Mouse (Mus musculus) CD8-positive naive resting alpha-beta T cell, adult 2 months (primary cell): ENCODE data around the gene Mogs.

ENCODE experiments used
- DNase-seq, 2 experiments: peaks; one replicate each; pipeline ENCODE4 v3.0.0; 2022; ENCODE audit warnings: low read depth in 2 of 2, low spot score in 2 of 2

Gene Mogs

DNA sequence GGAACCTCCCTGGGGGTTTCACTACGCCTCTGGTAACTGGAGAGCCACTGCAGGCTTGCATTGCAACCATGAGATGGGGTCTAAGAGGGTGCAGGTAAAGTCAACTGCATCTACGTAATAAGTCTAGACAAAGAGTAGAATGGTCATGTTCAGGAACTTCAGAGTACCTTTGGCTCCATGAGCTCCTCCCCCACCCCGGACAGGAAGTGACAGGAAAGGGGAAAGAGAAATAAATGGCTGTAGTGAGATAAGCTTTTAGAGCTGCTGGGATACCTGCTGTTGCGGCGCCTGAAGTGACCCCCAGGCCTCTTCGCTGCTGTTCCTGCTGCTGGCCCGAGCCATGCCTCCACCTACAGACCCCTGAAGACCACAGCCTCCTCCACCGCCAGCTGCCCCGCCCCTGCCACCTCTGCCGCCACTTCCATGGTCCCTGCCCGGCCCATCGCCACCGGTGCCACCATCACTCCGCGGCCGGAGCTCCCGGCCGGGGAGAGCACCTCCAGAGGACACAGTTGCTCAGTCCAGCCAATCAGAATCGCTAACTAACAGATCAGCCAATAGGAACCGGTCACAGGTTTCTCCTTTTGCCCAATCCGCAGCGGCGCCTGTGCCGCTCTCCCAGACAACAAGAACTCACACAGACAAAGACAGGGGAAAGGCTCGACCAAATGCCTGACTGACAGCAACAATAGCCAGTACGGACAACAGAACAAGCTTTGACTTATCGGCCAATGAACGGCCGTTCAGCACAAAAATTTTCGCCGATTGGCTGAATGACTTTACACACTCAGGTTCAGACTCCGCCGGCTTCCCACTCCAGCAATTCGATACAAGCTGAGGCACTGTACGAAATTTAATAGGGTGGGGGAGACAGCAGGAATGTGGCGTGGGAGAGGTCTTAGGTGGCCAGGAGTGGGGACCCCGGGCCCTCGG, 5.9 kb downstream of the Mogs start, which contains the start of gene Wbp1:
Wbp1 (minus strand) TSS at position 630 of the 933 bp plus-strand sequence.
- peak; percentile 87 to 89 for DNase-seq

DNA sequence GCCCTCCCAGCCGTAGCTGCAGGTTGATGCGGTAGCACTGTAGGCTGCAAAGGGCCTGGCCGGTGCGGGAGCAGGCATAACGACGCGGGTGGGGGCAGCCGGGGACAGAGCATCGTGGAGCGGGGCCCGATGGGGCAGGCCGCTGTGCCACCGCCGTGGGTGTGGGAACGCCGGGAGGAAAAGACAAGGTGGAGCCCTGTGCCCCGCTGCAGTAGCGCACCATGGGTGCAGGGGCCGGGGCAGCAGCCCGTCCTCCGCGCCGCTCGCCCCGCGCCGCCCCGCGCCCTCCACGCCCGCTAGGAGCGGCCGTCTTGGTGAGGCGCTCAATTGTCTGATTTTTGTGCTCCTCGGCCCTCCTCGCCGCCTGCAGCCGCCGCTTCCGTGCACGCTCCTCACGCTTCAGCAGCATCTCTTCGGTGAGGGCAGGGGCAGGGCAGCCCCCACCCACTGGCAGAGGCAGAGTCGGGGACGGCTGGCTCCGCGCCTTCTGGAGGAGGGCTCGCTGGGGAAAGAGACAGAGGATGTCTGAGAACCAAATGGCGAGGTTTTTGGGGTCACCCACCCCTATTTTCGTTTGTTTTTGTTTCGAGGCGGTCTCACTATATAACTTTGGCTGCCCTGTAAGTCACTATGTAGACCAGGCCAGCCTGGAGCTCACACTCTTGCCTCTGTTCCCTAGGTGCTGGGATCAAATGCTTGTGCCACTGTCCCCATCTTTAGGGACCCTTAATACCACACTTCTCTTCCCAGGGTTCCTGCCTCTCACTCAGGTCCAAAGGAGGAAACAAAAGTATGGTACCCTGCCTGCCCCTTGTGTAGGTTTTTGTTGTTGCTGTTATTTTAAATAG, 6.8 kb downstream of the Mogs start:
- no peak for DNase-seq

DNA sequence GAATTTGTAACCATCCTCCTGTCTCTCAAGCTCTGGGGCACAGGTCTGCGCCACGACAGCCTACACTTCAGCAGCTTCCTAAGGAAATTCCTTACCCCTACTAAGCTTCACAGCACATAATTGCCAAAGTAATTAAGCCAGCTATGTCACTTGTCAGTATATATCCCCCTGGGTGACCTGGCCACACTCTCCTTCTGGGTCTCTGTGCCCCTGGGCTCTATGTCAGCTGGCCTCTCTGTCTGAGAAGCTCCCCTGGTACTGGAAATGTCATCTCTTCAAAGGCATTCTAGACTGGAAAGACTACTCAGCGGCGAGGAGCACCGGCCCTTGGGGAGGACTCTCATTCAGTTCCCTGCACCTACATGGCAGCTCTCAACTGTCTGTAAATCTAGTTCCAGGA, 7.7 kb downstream of the Mogs start:
- DNase-seq = no peak

DNA sequence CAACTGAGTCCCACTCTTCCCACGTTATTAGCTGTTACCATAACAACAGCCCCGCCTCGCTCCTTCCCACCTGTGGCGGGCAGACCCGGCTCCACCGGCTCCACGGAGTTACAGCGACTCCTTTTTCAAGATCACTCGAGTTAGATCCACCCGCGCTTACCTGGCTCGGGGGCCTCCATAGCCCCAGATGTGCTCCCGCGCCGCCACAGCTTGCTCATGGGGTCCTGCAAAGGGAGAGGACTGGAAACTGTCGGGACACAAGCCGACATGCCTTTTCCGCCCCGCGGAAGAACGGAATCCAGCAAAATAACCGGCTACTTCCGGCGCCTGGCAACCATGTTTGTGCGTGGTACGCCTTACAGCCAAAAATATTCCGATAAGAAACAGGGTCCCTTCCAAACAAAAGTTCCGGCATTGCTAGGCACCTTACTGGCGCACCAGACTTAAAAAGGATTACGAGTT, 9.6 kb downstream of the Mogs start:
- peak; percentile 90 to 92 for DNase-seq

DNA sequence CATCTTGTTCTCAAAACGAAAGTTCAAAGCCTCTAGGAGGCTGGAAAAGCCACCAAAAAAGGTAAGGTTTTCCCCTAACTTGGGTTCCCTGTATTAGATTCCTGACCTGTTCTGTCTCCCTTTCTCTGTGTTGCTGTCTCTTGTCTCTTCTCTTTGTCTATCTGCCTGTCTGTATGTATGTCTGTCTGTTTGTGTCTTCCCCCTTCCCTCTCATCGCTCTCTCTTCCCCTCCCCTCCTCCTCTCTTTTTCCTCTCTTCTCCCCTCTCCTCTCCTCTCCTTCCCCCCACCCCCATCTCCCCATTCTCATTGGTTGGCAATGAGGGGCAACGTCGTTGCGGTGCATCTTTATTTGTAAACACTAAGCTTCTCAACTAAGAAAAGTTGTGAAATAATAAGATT, 10.0 kb downstream of the Mogs start, which contains the start of gene Ino80b:
Ino80b (minus strand) TSS at position 101 of the 400 bp plus-strand sequence.
- no peak for DNase-seq

DNA sequence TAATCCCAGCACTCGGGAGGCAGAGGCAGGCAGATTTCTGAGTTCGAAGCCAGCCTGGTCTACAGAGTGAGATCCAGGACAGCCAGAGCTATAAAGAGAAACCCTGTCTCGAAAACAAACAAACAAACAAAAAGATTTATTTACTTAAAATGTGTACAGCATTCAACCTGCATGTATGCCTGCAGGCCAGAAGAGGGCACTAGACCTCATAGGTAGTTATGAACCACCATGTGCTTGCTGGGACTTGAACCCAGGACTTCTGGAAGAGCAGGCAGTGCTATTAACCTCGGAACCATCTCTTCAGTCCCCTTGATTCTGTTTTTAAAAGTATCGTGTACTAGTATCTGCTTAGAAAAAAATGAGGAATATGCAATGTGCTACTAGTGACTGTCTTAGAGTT, 12.1 kb downstream of the Mogs start:
- no peak for DNase-seq

DNA sequence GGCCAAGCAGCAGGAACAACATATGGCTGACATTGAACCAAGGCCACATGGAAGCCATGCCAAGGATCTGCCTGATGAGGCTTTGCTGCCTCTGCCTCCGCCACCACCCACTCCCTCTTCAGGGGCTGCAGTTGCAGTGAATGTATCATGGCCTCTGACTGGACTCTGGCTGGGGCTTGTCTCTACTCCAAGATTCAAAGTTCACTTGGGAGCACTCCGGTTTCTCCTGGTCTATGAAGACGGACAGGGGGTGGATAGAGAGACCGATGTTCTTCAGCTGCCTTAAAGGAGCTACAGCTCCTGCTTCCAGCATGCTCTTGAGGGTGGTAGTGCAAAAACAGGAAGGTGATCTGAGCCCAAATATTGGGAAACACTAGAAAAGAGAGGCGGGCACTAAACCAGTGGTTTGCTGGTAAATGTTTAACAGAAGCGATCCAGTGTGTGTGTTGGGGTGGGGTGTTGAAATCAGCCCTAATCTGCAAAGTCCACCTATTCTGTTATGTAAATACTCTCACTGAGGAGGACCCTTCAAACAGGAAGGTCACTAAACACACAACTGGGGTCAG, 16.3 kb downstream of the Mogs start:
- DNase-seq = no peak

DNA sequence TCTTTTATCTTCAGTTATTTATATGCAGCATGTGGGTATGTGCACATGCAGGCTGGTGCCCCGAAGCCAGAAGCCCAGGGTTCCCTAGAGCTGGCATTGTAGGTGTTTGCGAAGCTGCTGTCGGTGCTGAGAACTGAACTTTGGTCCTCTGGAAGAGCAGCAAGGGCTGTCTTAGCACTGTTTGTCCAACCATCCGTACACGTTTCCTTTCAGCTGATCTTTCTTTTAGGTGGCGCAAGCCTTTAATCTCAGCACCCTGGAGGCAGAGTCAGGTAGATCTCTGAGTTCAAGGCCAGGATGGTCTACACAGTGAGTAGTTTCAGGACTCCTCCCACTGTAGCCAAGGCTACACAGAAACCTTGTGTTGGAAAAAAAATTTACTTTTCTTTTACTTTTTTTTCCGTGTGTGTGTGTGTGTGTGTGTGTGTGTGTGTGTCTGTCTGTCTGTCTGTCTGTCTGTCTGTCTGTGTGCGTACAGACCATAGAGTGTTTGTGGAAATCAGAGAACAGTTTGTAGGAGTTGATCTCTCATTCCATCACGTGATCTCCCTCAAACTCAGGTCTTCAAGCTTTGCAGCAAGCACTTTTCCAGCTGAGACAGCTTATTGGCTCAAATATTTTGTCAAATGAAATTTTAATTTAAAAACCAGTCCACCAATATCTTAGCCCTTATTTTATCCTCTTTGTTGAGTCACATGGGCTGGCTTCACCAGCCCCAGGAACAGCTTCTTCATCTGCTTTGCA, 17.1 kb downstream of the Mogs start:
- DNase-seq = no peak

DNA sequence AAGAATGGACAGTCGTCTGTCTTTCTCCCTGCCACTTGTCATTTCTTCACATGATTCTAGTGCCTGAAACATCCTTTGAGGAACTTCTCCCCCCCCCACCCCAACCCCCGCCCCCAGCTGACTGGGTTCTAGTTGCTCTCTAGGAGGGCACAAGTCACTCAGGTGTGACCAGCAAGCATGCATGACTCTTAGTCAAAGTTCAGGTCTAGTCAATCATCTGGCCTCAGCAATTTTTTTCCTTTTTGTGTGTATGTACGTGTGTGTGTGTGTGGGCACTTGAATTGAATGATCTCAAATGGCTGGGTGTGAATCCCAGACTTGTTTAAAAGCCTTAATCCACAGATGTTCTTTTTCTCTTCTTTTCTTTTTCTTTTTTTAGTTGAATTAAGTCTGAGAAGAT, 18.9 kb downstream of the Mogs start:
- DNase-seq = no peak

DNA sequence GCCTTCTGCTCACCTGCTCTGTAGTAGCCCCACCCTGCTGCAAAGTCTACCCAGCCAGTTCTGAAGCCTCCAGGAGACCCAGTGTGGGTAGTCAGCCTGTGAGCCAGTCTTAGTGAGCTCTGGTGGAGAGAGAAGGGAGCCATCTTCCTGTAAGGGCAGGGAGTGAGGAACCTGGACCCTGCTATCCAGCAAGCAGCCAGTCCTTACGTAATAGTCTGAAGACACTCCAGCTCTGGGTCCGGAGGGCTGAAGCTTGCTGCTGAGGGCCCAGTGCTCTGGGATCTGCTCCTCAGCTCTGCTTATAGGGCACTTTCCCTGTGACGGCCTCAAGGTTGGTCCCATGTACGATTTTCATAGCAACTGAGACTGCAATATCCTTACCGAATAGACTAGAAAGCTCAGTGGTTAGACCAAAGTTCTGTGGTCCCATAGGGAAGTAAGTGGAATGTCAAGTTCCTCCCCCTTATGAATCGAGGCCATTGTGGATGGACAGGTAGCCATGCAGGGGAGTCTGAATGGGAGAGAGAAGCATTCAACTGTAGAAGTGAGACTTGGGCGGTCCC, 19.7 kb downstream of the Mogs start, which contains the start of gene Rtkn:
Rtkn (plus strand) TSS at position 513 of the 563 bp plus-strand sequence.
- DNase-seq = no peak

DNA sequence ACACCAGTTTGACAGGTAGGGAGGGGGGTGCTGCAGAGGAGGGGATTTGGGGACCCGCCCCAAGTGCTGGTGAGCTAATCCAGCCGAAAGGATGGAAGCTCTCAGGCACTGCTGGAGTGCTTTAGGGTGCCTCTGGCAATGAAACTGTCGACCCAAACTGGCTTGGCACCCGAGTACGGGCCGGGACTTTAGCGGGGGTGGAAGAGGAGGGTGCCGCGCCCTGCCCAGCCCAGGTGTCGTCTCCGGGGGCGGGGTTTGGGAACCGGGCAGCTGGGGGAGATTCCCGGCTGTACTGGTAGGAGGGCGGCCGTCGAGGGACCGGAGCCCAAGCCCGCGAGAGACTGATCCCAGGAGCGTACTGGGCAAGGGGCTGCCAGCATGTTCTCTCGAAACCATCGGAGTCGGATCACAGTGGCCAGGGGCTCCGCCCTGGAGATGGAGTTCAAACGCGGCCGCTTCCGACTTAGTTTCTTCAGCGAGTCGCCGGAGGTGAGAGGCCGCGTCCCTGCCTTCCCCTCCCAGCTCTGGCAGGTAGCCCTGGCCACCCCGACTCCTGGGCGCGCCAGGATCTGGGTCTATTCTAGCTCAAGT, 20.4 kb downstream of the Mogs start:
- DNase-seq = no peak

DNA sequence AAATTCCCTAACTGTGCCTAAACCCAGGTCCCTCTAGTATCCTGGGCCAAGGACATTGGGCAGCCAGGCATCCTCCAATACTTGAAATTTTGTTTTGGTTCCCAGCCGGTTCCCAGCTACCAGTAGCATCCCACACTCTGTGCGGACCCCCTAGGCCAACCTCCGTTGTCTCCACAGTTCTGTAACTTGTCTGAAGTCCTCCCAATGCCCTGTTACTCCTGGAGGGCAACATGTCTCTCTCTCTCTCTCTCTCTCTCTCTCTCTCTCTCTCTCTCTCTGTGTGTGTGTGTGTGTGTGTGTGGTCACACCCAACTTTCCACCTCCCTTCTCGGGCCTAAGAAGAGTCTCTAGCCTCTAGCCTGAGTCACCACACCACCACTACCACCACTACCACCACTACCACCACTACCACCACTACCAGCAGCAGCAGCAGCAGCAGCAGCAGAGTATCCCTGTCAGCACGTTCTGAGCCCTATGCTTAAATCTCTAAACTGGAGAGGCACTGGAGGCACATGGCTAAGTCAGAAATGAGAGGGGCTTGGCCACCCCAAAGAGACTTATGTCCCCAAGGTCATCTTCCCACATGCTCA, 21.1 kb downstream of the Mogs start:
- DNase-seq = no peak

DNA sequence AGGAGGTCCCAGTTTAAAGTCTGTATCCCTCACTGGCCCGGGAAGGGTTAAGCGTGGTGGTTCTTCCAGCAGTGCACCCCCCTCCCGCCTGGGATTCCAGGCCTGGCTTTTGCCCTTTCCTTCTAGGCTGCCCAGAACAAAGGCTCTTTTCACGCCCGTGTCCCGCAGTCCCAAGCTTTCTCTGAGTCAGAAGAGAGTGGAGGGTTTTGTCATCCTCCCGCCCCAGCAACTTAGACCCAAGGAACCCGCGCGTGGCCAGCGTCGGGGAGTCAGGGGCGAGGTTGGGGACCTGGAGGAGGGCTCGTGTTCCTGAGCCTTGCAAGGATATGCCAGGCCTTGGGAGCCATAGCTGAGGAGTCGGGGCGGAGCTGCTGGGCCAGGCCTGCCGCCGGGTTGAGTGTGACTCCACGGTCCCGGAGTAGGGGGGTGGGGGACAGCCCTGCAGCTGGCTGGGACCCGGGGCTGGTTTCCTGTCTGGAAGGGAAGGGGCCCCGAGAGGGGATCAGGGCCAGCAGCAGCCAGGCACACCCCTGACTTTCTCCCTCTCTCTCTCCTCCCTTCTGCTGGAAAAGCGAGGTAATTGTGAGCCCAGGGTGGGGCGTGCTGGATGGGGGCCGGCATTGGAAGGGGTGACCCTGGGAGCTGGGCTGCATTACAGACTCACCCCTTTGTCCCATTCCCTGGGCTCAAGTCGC, 21.7 kb downstream of the Mogs start:
- DNase-seq = no peak

DNA sequence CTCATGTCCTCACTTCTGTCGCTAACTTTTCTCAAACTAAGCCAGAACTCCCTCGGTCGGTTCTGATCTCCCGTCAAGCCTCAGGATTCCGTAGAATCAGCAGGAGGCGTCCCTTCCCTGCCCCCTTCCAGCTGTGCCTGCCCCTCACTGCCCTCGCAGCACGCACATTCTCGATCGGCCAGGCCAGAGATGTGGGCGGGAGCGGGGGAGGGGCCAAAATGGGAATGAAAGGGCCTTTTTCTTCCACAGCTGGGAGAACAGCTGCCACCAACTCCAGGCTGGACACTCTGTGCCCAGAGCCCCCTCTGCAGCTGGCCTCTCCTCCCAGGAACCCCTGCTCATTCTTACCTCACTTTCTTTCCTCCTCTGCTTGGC, 22.3 kb downstream of the Mogs start:
- no peak for DNase-seq

DNA sequence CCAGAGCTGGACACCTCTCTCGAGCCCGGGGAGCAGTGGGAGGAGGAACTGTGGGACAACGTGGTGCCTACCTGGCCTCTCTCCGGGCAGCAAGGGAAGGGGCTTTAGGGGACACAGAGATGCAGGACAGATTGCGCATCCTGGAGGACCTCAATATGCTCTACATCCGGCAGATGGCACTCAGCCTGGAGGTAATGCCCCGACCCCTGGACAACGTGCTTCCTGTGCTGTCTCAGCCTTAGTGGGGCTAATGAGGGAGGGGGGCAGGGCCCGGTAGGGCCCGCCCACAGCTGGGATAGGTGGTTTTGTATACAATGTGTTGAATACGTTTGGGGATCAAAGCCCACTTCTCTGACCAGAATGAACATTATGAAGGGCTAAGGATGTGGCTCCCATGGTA, 22.8 kb downstream of the Mogs start:
- DNase-seq = no peak

DNA sequence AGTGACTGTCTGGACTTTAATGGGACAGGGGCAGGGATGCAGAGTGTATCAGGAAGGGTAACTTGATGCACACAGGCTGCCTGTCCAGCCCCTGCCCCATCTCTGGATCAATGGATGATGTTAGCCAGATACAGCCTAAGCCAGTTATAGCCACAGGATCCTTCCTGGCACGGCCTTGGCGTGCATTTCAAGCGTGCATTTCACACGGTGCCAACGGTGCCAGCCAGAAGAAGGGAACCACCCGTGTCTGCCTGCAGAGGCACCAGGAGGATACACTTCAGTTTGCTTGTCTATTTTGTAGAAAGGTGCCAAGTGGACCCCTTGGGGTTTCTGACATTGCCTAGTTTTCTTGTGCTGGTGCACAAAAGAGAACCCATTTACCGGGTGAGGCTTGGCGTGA, 24.7 kb downstream of the Mogs start:
- no peak for DNase-seq

DNA sequence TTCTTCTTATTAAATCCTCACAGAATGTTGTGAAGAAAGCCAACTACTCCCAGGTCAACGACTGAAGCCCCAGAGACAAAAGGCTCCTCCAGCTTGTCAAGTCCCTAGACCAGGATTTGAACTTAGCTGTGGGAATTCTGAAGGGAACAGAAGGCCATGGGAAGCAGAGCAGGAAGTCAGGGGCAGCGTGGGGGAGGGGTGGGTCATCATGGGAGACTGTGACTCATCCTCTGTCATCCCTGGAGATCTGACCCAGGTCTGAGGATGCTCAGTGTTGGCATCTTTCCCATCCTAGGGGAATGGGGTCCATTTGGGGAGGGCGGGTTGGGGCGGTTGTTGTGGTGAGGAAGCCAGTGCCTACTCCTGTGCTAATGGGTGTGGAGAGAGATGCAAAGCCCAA, 26.3 kb downstream of the Mogs start:
- no peak for DNase-seq

DNA sequence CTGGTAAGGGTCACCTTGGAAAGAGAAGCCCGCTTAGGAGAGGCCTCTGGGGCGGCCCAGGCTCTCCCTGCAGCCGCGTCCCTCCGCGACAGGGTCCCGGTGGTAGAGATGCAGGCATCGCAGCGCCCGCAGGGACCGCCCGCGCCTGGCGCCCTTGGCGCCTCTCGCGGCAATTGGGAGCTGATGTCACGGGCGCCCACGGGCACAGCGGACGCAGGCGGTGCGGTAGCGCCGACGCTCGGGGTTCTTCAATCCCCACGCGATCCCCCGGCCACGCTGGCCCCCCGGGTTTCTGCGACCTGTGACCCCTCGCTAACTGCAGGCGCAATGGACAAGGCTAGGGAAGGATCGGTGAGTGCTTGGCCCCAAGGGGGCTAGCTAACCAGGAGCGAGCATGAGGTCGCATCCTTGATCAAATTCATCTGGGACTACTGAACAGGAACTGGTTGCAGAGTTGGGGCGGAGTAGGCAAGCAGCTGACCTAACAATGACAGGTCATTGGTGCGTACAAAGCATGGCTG, 27.0 kb downstream of the Mogs start:
- DNase-seq = no peak

DNA sequence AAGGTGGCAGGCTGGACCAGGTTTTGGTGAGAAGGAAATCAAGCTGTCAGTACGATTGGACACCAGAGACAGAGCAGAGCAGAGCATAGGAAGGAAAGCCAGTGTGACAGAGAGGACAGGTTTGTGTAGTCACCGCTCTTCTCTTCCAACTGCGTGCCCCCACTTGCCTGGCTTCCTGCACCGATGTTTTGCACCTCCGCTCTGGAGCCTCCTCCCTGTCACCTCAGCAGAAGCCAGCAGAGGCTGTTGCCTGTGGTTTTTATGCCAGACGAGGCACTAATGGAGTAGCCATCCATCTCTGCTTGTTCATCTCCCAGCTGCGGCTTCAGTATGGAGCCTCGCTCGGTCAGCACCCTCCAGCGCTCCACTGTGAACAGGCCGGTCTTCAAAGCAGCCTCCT, 27.6 kb downstream of the Mogs start:
- DNase-seq = no peak
